Mouse (Mus musculus) forebrain, embryonic 16.5 days (tissue): Measurements from ENCODE around the gene 9130019O22Rik. TPM values are rescaled to one million over a fixed set of nuclear protein-coding genes. Genes with fewer than 3 reads are reported as not detected.
"Not testable (repeated sequence)": the region's sequence is repeated elsewhere in the genome, so short reads cannot be mapped to it uniquely, and the experiment has no call there.

ENCODE experiments used
- ATAC-seq: fragments of 200-750 bp; cut with Nextera tagmentation; 2 replicates; pipeline ENCODE4 v1.8.0; 2017; ENCODE audit warnings: mild to moderate bottlenecking, moderate library complexity
- H3K27ac ChIP-seq: fragments of 300-500 bp; sonication (generic); 2 replicates; pipeline ENCODE4 v1.5.1; 2014; ENCODE audit warnings: low read length, control low read depth
- H3K27me3 ChIP-seq: fragments of 300-500 bp; sonication (generic); replicated peaks from 2 replicates; pipeline ENCODE4 v1.6.1; 2014; ENCODE audit warnings: low read length; ENCODE audit not compliant: control insufficient read depth, insufficient read depth
- H3K36me3 ChIP-seq: fragments of 300-500 bp; sonication (generic); 2 replicates; pipeline ENCODE4 v1.6.1; 2014; ENCODE audit not compliant: control insufficient read depth, insufficient read depth
- H3K4me1 ChIP-seq: fragments of 300-500 bp; sonication (generic); replicated peaks from 2 replicates; pipeline ENCODE4 v1.6.1; 2014; ENCODE audit warnings: low read length; ENCODE audit not compliant: control insufficient read depth, insufficient read depth
- H3K4me2 ChIP-seq: fragments of 300-500 bp; sonication (generic); 2 replicates; pipeline ENCODE4 v1.6.1; 2014; ENCODE audit warnings: mild to moderate bottlenecking, low read length, control low read depth
- H3K4me3 ChIP-seq: fragments of 300-500 bp; sonication (generic); replicated peaks from 2 replicates; pipeline ENCODE4 v1.5.1; 2014; ENCODE audit warnings: mild to moderate bottlenecking, low read length, control low read depth
- H3K9ac ChIP-seq: fragments of 300-500 bp; sonication (generic); replicated peaks from 2 replicates; pipeline ENCODE4 v1.6.1; 2014; ENCODE audit warnings: low read depth, low read length, control low read depth
- H3K9me3 ChIP-seq: fragments of 300-500 bp; sonication (generic); 2 replicates; pipeline ENCODE4 v1.6.1; 2016; ENCODE audit warnings: low read length; ENCODE audit not compliant: control insufficient read depth
- WGBS: fragments of 180-500 bp; shearing (Covaris S2); extraction: QIAGEN DNeasy Blood & Tissue Kit; methylation state at CpG from one replicate; pipeline ENCODE4 v1.1.7; 2014; 5-methylcytosine and 5-hydroxymethylcytosine counted together
- polyA plus RNA-seq: library from polyadenylated mRNA; unstranded; fragments of >200 nt; fragmentation: Nextera tagmentation; extraction: Ambion mirVana; gene quantifications from 2 replicates; pipeline ENCODE4 v1.2.1, GENCODE M21; 2015

The 9130019O22Rik gene
- polyA plus RNA-seq, 1 experiment from 2014 or later: 5.1 TPM

DNA sequence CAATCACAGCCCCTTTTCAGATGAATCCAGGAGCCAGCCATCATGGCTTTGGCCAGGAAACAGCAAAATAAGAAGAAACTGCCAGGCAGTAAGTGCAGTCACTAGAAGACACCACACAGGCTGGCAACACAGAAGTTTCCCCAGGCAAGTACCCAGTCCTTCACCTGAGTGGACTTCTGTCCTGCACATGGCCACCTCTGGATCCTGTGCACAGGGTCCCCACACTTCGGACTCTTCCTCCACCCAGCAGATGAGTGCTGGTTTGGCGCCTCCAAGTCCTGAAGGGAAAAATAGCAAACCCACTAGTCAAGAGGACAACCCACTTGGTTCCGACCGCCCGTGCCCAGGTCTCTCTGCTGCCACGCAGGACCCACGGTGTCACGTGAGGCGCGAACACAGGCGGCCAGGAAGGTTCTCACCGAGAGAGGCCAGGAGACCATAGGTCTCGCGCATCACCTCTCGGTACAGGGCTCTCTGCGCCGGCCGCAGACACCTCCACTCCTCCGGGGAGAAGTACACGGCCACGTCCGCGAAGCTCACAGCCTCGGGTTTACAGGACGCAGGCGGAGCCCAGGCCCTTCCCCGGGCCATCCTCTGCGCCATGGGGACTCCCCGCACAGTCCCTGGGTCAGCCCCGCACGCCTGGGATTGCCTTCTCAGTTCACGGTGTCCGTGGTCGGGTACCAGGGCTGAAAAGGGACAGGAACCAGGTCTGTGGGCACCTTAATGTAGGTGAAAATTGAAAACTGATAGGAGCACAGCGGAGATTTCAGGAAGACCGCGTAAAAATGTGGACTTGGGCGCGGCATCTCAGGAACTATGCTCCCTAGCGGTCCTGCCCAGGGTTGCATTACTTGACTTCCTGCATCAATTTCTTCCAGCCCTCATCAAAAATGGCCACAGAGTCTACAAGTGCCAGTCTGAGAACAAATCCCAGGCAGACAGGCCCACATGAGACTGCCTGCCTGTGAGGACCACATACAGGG lies 19.3 kb upstream of the 9130019O22Rik start, which contains the start of gene Zfp764:
Gene Zfp764 (minus strand): TSS at position 821 of the 986 bp plus-strand sequence.
- Histone ChIP-seq H3K27ac (peak within 1 kb of the TSS; percentile 60), H3K4me3 (peak within 1 kb of the TSS; percentile 60), H3K9ac (peak within 1 kb of the TSS; percentile 80), H3K4me2 (peak within 1 kb of the TSS; percentile 87)
- WGBS: 6% methylated on average over 40 of the region's 40 CpGs
- ATAC-seq: peak; percentile 91
- H3K9me3 ChIP-seq, H3K4me1 ChIP-seq, H3K27me3 ChIP-seq, H3K36me3 ChIP-seq: not testable (repeated sequence)

DNA sequence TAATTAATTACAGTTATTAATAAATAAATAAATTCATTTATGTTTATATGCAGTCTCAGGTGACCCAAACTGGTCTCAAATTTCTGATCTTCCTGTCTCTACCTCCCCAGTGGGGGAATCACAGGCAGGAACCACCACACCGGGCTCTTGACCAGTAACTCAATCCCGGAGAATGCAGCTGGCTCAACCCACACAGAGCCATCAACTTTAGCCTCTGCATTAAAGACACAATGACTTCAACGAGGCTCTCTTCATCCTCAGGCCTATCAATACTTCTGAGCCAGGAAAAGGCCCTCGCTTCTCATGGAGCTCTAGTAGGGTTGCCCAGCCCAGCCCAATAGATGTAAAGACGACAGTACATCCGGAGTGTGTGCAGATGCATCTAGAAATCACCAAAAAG lies 17.1 kb upstream of the 9130019O22Rik start:
- not testable (repeated sequence) for H3K4me1 ChIP-seq, ATAC-seq, H3K27me3 ChIP-seq, H3K9ac ChIP-seq, H3K4me3 ChIP-seq, H3K4me2 ChIP-seq, H3K27ac ChIP-seq, H3K9me3 ChIP-seq, H3K36me3 ChIP-seq
- 94% methylated on average over 6 of the region's 6 CpGs for WGBS

DNA sequence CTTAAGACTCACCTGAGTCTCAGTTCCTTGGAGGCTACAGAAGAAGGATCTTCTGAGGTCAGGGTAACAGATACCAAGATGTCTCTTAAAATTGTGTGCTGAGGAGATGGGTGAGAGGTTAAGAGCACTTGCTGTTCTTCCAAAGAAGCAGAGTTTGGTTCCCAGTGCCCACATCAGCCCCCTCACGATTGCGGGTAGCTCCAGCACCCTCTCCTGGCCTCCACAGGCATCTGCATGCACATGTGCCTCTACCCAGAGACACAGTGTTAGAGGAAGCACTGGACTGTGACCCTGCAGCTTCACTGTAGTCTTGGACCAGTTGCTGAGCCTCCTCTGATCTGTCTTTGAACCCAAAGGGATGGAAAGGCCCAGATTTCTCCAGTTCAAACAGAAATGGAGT lies 16.0 kb upstream of the 9130019O22Rik start:
- Histone ChIP-seq H3K4me1 (0 out of 2 replicates have a peak, but pooled peaks cover 7% of the 10 kb centered on the region), H3K9me3 (no peaks in the 10 kb centered on the region), H3K9ac (no peak overlapping the region), H3K4me3 (no peak overlapping the region), H3K27ac (no peak overlapping the region), H3K36me3 (peaks cover 2% of the 10 kb centered on the region; the same call in 1 of the 2 replicates), H3K4me2 (no peak overlapping the region), H3K27me3 (no peaks in the 10 kb centered on the region)
- no peak for ATAC-seq
- 41% methylated on average over 2 of the region's 2 CpGs for WGBS

DNA sequence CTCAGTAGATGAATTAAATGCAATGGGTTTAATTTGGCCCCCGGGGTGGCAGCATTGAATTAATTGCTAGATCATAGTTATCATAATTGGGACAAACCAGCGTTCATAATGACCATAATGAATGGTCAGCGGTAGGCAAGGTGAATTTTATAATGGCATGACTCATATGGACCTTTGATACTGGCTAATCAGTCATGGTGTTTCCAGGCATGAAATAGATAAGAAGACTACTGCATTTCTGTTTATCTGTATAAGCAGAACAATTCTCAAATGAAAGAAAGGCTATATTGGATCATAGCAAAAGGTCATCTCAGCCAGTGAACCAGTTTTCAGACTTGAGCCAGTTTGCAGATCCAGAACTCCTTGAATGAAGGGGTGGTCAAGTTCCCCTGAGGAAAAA lies 13.4 kb upstream of the 9130019O22Rik start:
- peaks cover 2% of the 10 kb centered on the region; the same call in 1 of the 2 replicates for H3K36me3 ChIP-seq
- H3K4me2 ChIP-seq: no peak overlapping the region
- H3K27ac ChIP-seq: no peak overlapping the region
- 0 out of 2 replicates have a peak, but pooled peaks cover 3% of the 10 kb centered on the region for H3K27me3 ChIP-seq
- no peak for ATAC-seq
- H3K9me3 ChIP-seq: no peaks in the 10 kb centered on the region
- H3K4me1 ChIP-seq: no peaks in the 10 kb centered on the region
- no peak overlapping the region for H3K4me3 ChIP-seq
- no peak overlapping the region for H3K9ac ChIP-seq
- WGBS: 62% methylated on average over 3 of the region's 3 CpGs

DNA sequence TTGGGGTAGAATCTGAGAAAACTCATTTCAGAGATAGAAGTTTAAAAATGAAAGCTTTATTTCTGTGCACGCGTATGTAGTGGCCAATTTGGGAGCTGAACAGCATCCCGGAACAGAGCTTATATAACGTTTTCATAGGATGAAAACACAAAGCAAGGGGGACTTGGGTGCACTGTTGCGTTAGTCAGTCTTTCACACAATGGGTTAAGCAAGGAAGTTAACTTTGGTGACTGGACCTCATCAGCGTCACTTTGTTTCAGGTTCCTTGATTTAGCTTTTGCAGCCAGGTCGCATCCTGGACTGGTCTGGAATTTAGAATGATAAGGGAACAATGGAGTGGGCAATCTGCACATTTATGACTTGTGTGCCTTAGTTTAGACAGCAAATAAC lies 7.0 kb upstream of the 9130019O22Rik start:
- peak; percentile 36; the same call in 1 of the 2 replicates for ATAC-seq
- Histone ChIP-seq H3K27me3 (0 out of 2 replicates have a peak, but pooled peaks cover 3% of the 10 kb centered on the region), H3K27ac (peak overlapping the region; percentile 78), H3K36me3 (no peaks in the 10 kb centered on the region), H3K4me2 (peak overlapping the region; percentile 86), H3K9ac (peak overlapping the region; percentile 91), H3K4me3 (peak overlapping the region; percentile 70), H3K4me1 (peaks cover 16% of the 10 kb centered on the region), H3K9me3 (no peaks in the 10 kb centered on the region)
- 22% methylated on average over 7 of the region's 7 CpGs for WGBS

DNA sequence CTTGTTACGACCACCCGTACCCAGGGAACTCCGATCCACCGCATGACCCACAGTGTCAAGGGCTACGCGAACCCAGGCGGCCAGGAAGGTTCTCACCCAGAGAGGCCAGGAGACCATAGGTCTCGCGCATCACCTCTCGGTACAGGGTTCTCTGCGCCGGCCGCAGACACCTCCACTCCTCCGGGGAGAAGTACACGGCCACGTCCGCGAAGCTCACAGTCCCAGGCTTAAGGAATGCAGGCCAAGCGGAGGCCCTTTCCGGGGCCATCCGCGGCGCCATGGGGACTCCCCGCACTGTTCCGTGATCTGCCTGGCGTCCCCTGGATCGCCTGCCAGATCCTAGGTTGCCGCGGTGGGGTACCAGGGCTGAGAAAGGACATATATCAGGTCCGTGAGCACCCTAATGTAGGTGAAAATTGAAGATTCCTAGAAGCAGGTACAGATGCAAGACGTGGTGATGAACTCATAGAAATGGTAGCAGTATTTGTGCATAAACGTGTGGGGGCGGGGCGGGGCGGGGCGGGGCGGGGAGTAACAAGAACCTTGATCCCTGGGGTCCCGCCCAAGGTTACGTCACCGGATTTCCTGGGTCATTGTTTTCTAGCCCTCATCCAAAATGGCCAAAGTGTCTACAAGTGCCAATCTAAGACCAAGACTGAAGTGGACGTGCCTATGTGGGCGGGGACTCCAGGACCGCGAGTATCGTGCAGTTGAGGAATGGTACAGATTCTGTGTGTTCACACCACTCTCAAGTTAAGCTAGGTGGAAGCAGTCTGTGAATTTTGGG lies 6.4 kb upstream of the 9130019O22Rik start, which contains the start of gene E430018J23Rik:
Gene E430018J23Rik (minus strand): TSS at position 473 of the 787 bp plus-strand sequence.
- WGBS: under 1% methylated on average over 45 of the region's 45 CpGs
- 0 out of 2 replicates have a peak, but pooled peaks cover 3% of the 10 kb centered on the region for H3K27me3 ChIP-seq
- no peaks in the 10 kb centered on the region for H3K36me3 ChIP-seq
- H3K4me1 ChIP-seq: peaks cover 16% of the 10 kb centered on the region
- H3K9me3 ChIP-seq: no peaks in the 10 kb centered on the region
- H3K4me3 ChIP-seq: peak within 1 kb of the TSS; percentile 70
- ATAC-seq: peak; percentile 90
- H3K9ac ChIP-seq: peak within 1 kb of the TSS; percentile 91
- peak within 1 kb of the TSS; percentile 86 for H3K4me2 ChIP-seq
- peak within 1 kb of the TSS; percentile 86 for H3K27ac ChIP-seq

DNA sequence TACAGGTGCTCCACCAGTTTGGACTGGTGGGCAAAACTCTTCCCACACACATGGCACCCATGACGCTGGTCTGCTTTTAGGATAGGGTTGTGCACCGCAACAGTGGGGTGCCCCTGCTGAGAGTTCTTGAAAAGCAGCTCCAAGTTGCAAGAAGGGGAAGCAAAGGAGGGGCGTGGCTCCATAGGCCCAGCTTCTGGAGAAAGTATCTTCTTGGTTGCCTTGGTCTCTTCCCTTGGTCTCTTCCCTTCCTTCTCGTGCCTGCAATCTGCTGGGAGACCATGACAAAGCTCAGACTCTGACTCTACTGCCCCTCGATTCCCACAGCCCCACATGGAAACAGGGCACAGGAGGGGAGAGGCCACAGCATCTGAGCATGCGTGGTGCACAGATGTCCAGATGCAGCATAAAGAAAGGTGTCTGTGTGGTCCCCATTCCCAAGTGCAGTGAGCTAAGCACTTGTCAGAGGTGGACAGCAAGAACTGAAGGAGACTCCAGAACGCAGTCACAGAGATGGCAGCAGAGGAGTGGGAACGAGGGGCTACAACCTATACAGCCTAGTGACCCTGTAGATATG lies 5.4 kb upstream of the 9130019O22Rik start:
- ATAC-seq: no peak
- no peaks in the 10 kb centered on the region for H3K36me3 ChIP-seq
- WGBS: 85% methylated on average over 8 of the region's 8 CpGs
- H3K9me3 ChIP-seq: no peaks in the 10 kb centered on the region
- peak overlapping the region; percentile 70 for H3K4me3 ChIP-seq
- no peak overlapping the region for H3K27ac ChIP-seq
- H3K4me1 ChIP-seq: peaks cover 16% of the 10 kb centered on the region
- H3K4me2 ChIP-seq: peak overlapping the region; percentile 86
- no peak overlapping the region; the same call in 1 of the 2 replicates for H3K9ac ChIP-seq
- 0 out of 2 replicates have a peak, but pooled peaks cover 3% of the 10 kb centered on the region for H3K27me3 ChIP-seq

DNA sequence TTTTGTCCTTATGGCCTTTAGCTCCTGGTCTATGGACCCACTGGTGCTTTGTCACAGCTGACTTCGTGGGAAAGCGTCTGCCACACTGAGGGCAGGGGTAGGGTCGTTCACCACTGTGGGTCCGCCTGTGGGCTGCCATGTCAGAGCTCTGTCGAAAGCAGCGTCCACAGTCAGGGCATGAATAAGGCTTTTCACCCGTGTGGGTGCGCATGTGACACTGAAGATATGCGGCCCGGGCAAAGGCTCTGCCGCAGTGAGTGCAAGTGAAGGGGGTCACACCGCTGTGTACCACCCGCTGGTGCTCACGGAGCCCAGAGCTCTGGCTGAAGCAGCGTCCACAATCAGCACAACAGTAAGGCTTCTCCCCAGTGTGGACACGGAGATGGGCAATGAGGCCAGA lies 4.6 kb upstream of the 9130019O22Rik start:
- 95% methylated on average over 16 of the region's 16 CpGs for WGBS
- peaks cover 16% of the 10 kb centered on the region for H3K4me1 ChIP-seq

More for the DNA sequence above, 4.6 kb upstream of the 9130019O22Rik start:
- Histone ChIP-seq H3K36me3 (no peaks in the 10 kb centered on the region), H3K27me3 (0 out of 2 replicates have a peak, but pooled peaks cover 2% of the 10 kb centered on the region), H3K27ac (no peak overlapping the region), H3K9me3 (no peaks in the 10 kb centered on the region), H3K4me3 (no peak overlapping the region), H3K9ac (no peak overlapping the region), H3K4me2 (no peak overlapping the region)
- ATAC-seq: no peak
